Mouse (Mus musculus): ENCODE data around the gene 4930564D02Rik.

Gene 4930564D02Rik

GRCm38 (mm10) chr3:105113859-105114258, 47.2 kb downstream of the 4930564D02Rik start:
- no peak for DNase-seq (ENCODE audit: low read depth)

- peak; percentile 62 for DNase-seq (ENCODE audit: low read depth)
Measured at GRCm38 (mm10) chr3:105114269-105114668, 47.6 kb downstream of the 4930564D02Rik start.

- no peak for DNase-seq (ENCODE audit: low read depth)
Measured at GRCm38 (mm10) chr3:105116596-105116995, 50.0 kb downstream of the 4930564D02Rik start.

GRCm38 (mm10) chr3:105123776-105124175, 57.1 kb downstream of the 4930564D02Rik start:
- DNase-seq (ENCODE audit: low read depth): no peak

- no peak for DNase-seq (ENCODE audit: low read depth)
Measured at GRCm38 (mm10) chr3:105127881-105128280, 61.2 kb downstream of the 4930564D02Rik start.

All from induced T-regulatory cell, adult 2 months (primary cell).